ENCODE assay signal across 22 mouse cellular contexts in genomic region chr5:21574386-21575209, GRCm38 (mm10). TPM values are rescaled to one million over a fixed set of nuclear protein-coding genes. Genes with fewer than 3 reads are reported as not detected.
A peak's percentile ranks its signal among the peaks of the same experiment; 100 is the strongest.
DNase-seq lines count a peak whose midpoint lies in the region; ATAC-seq and TF ChIP-seq lines count a peak whose summit lies in the region.
"Had no signal": no experiment of that assay in that cellular context is flagged by ENCODE, and none has a peak within 500 bp of the region (broad histone marks: within the 10 kb centered on the region; RNA-seq: fewer than 3 reads in every experiment).

No protein-coding gene starts in this region.

- DNase-seq in heart, adult 8-10 months (ENCODE audit: low spot score), result no peak
- DNase-seq in brain, embryonic 14.5 days (ENCODE audit: low read depth), result peak; percentile 17
- peak; percentile 42 to 68 (median 59) for DNase-seq in liver, embryonic 14.5 days (ENCODE audit: low read depth in 3 of 3, low spot score in 3 of 3)
- DNase-seq in layer of hippocampus, postnatal 10 days (ENCODE audit: low spot score in 2 of 2), result no peak
- DNase-seq in layer of hippocampus, adult 9-10 months (ENCODE audit: low spot score), result no peak
- DNase-seq: adrenal gland, postnatal 25 days; cerebellum, adult 11-12 months; cerebellum, postnatal 36 days; kidney, adult 9 months; kidney, postnatal 4 days; lung, postnatal 14 days; right cerebral cortex, adult 18-20 months; thymus, postnatal 4 days had no signal

- H3K4me2 ChIP-seq in heart, embryonic 16.5 days (ENCODE audit: low read depth, low read length), result peak overlapping the region; percentile 28
- H3K4me2 ChIP-seq in liver, embryonic 14.5 days (ENCODE audit: low read depth), result peak overlapping the region; percentile 45
- H3K4me2 ChIP-seq: limb, embryonic 15.5 days; midbrain, embryonic 13.5 days had no signal

- ATAC-seq in heart, embryonic 16.5 days (replicated peaks; ENCODE audit: extremely low read depth, insufficient read depth, low FRiP score), result peak; percentile 73
- peak; percentile 78 for ATAC-seq in erythroblast, adult 5-6 weeks (replicated peaks; ENCODE audit: low FRiP score, poor library complexity, severe bottlenecking)
- peak; percentile 90 for ATAC-seq in liver, embryonic 14.5 days (ENCODE audit: insufficient read depth)
- ATAC-seq in monocyte, adult 5-6 weeks (replicated peaks; ENCODE audit: insufficient number of reproducible peaks, low FRiP score, low TSS enrichment, poor library complexity, severe bottlenecking), result no peak
- ATAC-seq: CD4-positive, CD25-positive, alpha-beta regulatory T cell, adult 4 months; midbrain, embryonic 13.5 days had no signal

- TF ChIP-seq CTCF in brain, embryonic 14.5 days (IDR thresholded peaks at IDR 0.05; ENCODE audit: borderline replicate concordance, extremely low read depth, insufficient read depth, insufficient read length), result no peak
- no peak for TF ChIP-seq CTCF in liver, embryonic 14.5 days (IDR thresholded peaks at IDR 0.05; ENCODE audit: low read depth)

- no peak for TF ChIP-seq POLR2A in brain, embryonic 14.5 days (IDR thresholded peaks at IDR 0.05; ENCODE audit: borderline replicate concordance, extremely low read depth, insufficient read depth, insufficient read length, poor library complexity, severe bottlenecking)

- no peaks in the 10 kb centered on the region for H3K27me3 ChIP-seq in heart, embryonic 16.5 days (ENCODE audit: control insufficient read depth, insufficient read depth, low read length)
- no peaks in the 10 kb centered on the region for H3K27me3 ChIP-seq in liver, embryonic 14.5 days (ENCODE audit: control insufficient read depth, insufficient read depth, low read length)
- H3K27me3 ChIP-seq: limb, embryonic 15.5 days; midbrain, embryonic 13.5 days had no signal

- peak; percentile 59 for TF ChIP-seq EP300 in liver, embryonic 14.5 days (IDR thresholded peaks at IDR 0.05; ENCODE audit: low read depth)

- peaks cover 8% of the 10 kb centered on the region for H3K4me1 ChIP-seq in heart, embryonic 16.5 days (ENCODE audit: control insufficient read depth, insufficient read depth, low read length)
- peaks cover 0 to 13% of the 10 kb centered on the region in 2 experiments; a peak in 3 of 4 replicates for H3K4me1 ChIP-seq in liver, embryonic 14.5 days (replicated peaks; ENCODE audit: control insufficient read depth in 2 of 2, insufficient read depth in 2 of 2, low read length in 1 of 2)
- H3K4me1 ChIP-seq: forebrain, embryonic 10.5 days; midbrain, embryonic 13.5 days had no signal

- H3K9me3 ChIP-seq in heart, embryonic 16.5 days (replicated peaks; ENCODE audit: control insufficient read depth, low read length), result no peaks in the 10 kb centered on the region
- H3K9me3 ChIP-seq in liver, embryonic 14.5 days (ENCODE audit: control insufficient read depth, low read length), result no peaks in the 10 kb centered on the region
- H3K9me3 ChIP-seq: forebrain, embryonic 10.5 days; limb, embryonic 15.5 days; midbrain, embryonic 13.5 days had no signal

- no peaks in the 10 kb centered on the region for H3K36me3 ChIP-seq in heart, embryonic 16.5 days (ENCODE audit: control insufficient read depth, insufficient read depth)
- no peaks in the 10 kb centered on the region for H3K36me3 ChIP-seq in liver, embryonic 14.5 days (replicated peaks; ENCODE audit: control insufficient read depth, insufficient read depth, low read depth)
- H3K36me3 ChIP-seq: forebrain, embryonic 10.5 days; midbrain, embryonic 13.5 days had no signal

- H3K9ac ChIP-seq in heart, embryonic 16.5 days (ENCODE audit: low read length), result peak overlapping the region; percentile 46; the same call in 1 of the 2 replicates
- H3K9ac ChIP-seq in liver, embryonic 14.5 days (replicated peaks), result 0 out of 2 replicates have a peak overlapping the region, but pooled peaks have one; percentile 28
- H3K9ac ChIP-seq: limb, embryonic 15.5 days; midbrain, embryonic 13.5 days had no signal

- H3K27ac ChIP-seq in heart, embryonic 16.5 days (ENCODE audit: low read length), result peak overlapping the region; percentile 62
- peak overlapping the region; percentile 68 for H3K27ac ChIP-seq in liver, embryonic 14.5 days
- H3K27ac ChIP-seq: forebrain, embryonic 10.5 days; limb, embryonic 15.5 days; midbrain, embryonic 13.5 days had no signal

- no peak overlapping the region for H3K4me3 ChIP-seq in heart, embryonic 16.5 days (ENCODE audit: low read length)
- peak overlapping the region in 1 of 2 experiments; percentile 10; a peak in 1 of 4 replicates for H3K4me3 ChIP-seq in liver, embryonic 14.5 days (ENCODE audit: insufficient read depth in 1 of 2, low read depth in 2 of 2, low read length in 2 of 2)
- H3K4me3 ChIP-seq: forebrain, embryonic 10.5 days; limb, embryonic 15.5 days; midbrain, embryonic 13.5 days had no signal

- WGBS in heart, embryonic 16.5 days, result 52% methylated on average over 21 of the region's 21 CpGs
- WGBS in liver, embryonic 14.5 days (ENCODE audit: insufficient replicate concordance), result 46% methylated on average over 21 of the region's 21 CpGs

RNA-seq across cellular contexts. Expression of gene Lrrc17, which starts 31.2 kb away (rescaled TPM):
- polyA plus RNA-seq in heart, embryonic 16.5 days (2015; fragmentation: Nextera tagmentation; extraction: Ambion mirVana), result 24.0 and 26.9 TPM in 2 replicates
- 1 to 10 TPM; 1.5 to 3.2 (median 2.2) TPM for total RNA-seq in heart, adult 8-10 months (2022)
- polyA plus RNA-seq in brain, embryonic 14.5 days (2012; rRNA removed), result 6.6 and 12.2 TPM in 2 replicates
- total RNA-seq in erythroblast, adult 5-6 weeks (2015; ENCODE audit: low replicate concordance), result not detected in 2 replicates
- total RNA-seq in erythroblast, adult 5-6 weeks (2017; ENCODE audit: low replicate concordance), result 0.85 TPM in 1 of 2 replicates, not detected in the other
- 0.43 and 0.93 TPM in 2 replicates for polyA plus RNA-seq in liver, embryonic 14.5 days (2012; rRNA removed)
- polyA plus RNA-seq in liver, embryonic 14.5 days (2014; fragmentation: Nextera tagmentation; extraction: Ambion mirVana), result 0.85 and 1.1 TPM in 2 replicates
- 1 to 10 TPM; 1.2 to 1.3 TPM for total RNA-seq in layer of hippocampus, postnatal 10 days (2021)
- not detected in 3 replicates for total RNA-seq in monocyte, adult 5-6 weeks (2017)
- total RNA-seq: granulocyte monocyte progenitor cell, adult 5-6 weeks; MEL had no signal
- polyA plus RNA-seq: CD4-positive, CD25-positive, alpha-beta regulatory T cell, adult 4 months had no signal

Comparison
In these comparisons a context has a peak if more than half of its experiments do, and no peak if none do; other contexts are left out.
1. DNase-seq: peak in brain, embryonic 14.5 days (single experiment) and liver, embryonic 14.5 days (3 of 3); none in heart, adult 8-10 months (single experiment), layer of hippocampus, postnatal 10 days (0 of 2) and layer of hippocampus, adult 9-10 months (single experiment).